Mouse (Mus musculus) cerebellum, postnatal 10 days (tissue): ENCODE results near the gene Tbc1d9b.

Experiments
- DNase-seq, 2 experiments: peaks; one replicate each; pipeline ENCODE4 v3.0.0; 2021; ENCODE audit warnings: mixed read lengths in 2 of 2

The Tbc1d9b gene

DNA sequence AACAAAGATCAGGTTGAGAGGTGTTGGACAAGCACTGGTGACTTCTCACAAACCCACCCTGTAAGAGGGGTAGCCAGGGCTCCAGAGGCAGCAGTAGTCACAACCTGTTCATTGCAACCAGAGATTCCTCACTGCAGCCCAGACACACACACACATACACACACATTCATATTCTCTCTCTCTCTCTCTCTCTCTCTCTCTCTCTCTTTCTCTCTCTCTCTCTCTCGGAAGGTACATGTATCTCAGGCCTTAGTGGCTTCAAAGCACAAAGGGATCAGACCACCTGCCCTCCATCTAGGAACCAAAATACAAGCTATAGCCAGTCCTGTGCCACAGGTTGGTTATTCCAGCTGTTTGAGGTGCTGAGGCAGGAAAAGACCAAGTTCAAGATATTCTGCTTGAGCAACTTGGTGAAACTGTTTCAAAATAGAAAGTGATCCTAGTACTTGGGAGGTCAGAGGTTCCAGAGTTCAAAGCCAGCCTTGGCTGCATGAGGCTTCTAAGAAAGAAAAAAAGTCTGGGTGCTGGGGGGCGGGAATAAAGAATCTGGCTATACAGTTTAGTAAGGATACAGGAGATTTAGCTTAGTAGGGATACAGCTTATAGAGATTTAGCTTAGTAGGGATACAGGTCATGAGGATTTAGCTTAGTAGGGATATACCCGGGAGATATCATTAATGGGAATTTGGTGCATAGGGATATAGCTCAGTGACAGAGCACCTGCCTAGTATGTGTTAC is 80.3 kb downstream of the Tbc1d9b start:
- no peak for DNase-seq

DNA sequence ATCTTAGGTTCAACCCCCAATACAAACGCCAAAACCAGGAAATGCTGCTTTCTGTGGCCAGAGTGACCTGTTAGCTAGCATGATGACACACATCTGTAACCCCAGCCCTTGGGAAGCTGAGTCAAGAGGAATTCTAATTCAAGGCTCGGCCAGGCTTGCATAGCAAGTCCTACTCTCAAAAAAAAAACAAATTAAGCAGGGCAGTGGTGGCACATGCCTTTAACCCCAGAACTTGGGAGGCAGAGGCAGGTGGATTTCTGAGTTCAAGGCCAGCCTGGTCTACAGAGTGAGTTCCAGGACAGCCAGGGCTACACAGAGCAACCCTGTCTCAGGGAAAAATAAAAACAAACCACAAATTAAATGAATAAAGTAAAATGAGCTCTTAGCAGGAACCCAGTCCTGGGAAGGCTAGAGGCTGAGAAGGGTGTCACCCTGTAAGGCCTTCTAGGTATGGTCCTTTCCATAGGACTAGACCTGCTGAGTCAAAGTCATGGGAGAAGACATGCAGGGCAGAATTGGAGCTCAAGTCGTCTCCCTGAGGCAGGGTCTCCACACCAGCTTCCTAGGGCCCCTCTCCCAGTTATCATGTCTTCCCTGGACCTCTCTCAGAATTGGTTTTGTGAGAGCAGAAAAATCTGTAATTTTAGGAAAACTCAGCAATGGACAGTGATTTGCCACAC is 81.0 kb downstream of the Tbc1d9b start:
- DNase-seq, result no peak

DNA sequence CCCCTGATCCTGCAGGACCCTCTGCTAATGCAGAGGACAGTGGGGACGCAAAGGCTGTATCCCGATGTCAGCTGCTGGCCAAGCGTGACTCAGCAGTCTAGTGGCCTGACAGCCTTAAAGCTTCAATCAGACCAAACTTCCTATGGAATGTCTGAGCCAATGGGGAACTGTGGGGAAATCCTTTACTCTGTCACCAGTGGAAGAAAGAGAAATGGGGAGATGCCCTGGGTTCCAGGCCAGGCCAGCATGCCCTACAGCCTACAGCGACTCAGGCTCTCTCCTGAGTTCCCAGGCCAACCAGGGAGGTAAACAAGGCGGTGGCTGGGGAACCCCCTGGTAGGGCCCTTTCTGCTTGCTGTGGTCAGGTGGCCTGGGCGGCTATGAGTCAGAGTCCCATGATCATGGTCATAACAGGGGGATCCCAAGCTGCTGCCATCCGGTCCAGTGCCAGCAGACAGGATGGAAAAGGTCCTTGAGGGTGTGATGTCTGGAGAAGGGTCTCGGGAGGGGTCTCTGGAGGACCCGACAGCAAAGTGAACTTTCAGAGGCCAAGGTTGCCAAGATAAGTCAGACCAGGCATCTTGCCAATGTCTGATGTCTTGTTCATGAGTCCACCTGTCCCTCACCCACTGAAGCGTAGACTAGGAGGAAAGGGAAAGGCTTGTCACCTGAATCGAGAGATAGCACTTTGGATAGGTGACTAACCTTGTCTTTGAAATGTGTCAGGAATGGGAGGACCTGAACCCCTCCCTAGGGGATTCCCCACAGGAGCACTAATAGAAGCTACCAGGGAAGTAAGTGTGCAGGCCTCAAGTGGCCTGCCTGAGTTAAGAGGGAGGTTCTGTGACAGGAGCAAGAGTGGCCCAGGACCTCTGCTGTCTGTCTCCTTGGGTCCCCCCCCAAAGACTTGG is 81.9 kb downstream of the Tbc1d9b start:
- peak; percentile 61 to 72 for DNase-seq

DNA sequence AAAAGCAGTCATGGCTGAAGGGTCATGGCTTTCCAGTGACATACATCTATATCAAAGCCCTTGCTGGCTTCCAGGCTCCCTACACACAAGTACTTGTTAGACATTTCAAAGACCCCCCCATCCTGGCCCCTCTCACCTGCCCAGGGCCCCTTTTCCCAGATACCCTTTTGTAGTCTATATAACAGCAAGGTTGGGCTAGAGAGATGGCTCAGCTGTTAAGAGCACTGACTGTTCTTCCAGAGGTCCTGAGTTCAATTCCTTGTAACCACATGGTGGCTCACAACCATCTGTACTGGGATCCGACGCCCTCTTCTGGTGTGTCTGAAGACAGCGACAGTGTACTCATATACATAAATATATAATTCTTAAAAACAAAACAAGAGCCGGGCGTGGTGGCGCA is 83.4 kb downstream of the Tbc1d9b start:
- no peak for DNase-seq

DNA sequence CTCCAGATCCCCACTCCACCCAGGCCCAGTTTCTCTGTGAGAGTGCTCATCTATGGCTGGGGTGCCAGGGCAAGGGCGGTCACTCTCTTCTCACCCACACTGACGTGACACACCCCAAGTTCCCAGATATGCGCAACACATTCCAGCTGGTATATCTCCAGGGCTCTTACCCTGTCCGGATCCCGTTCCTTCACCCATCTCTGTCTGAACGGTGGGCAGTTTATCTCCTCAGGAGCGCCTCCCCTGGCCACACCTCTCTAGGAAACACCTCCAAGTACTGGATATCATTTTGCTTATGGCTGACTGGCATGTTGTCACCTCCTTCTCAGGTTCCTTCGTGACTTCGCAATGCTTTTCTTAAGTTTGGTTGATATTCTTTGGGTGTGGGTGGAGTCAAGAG is 84.4 kb downstream of the Tbc1d9b start:
- no peak for DNase-seq

DNA sequence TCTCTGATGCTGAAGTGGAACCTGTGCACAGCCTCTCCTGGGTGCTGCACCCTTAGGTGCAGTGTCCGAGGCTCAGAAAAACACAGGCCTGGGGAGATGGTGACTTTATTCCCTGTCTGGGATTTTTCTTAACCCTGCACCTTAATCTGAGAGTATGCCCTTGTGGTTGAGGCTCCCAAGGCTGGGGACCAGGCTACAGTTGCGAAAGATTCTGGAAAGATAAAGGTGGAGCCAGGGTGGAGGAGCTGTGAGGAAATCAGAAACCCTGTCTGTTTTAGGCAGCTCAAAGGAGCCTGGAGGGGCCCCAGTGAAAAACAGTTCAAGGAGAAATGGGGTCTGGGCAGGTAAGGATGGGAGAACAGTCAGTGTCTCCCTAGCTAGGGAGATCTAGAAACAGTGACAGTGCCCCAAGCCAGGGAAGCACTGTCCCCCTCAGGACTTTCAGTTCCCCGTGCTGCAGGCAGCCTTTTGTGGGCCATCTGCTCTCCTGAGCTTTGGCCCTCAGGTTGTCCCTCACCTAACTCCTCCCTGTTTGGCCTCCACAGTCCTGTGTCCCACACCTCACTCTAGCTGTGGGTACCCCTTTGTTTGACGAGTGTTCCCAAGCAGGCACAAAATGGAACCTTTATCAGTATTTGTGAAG is 85.6 kb downstream of the Tbc1d9b start:
- no peak for DNase-seq

DNA sequence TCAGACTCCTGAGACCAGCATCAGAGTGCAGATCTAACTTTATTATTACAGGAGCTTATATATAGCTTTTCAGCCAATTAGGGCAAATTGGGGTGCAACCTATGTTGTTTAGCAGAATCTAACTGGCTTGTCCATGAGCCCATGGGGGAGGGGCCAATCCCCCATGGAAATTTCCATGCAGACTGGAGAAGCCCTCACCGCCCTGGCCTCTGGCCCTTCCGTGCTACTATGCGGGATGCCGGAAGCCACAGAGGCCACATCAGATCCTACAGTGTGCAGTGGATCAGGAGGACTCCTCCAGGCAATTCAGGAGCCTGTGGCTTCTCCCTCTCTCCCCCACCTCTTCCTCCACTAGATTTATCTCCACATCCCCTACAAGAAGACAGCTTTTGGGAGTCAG is 86.6 kb downstream of the Tbc1d9b start:
- no peak for DNase-seq

DNA sequence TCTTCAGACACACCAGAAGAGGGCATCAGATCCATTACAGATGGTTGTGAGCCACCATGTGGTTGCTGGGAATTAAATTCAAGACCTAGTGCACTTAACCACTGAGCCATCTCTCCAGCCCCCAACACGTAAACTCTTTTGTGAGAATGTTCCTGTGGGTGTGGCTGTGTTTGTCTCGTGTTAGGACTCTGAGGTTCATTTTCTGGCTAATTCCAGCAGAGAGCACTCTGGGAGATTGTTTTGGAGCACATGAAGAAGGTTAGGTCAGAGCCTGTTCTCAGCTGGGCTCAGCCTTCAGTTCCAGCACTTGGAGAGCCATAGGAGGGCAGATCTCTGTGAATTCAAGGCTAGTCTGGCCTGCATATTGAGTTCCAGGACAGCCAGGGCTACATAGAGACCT is 88.6 kb downstream of the Tbc1d9b start:
- DNase-seq, result no peak
